Mouse (Mus musculus) heart, adult 9 months (tissue): ENCODE measurements around the gene Gm10320.

Source experiments
- DNase-seq, 2 experiments: peaks; one replicate each; pipeline ENCODE4 v3.0.0; 2022; ENCODE audit warnings: low spot score in 2 of 2

Gene Gm10320

GRCm38 (mm10) chr13:98503601-98504000, 11.8 kb upstream of the Gm10320 start:
- no peak for DNase-seq

GRCm38 (mm10) chr13:98502813-98503341, 11.1 kb upstream of the Gm10320 start:
- peak in 1 of 2 experiments; percentile 10 for DNase-seq

- DNase-seq, result no peak
These were observed 10.5 kb upstream of the Gm10320 start for GRCm38 (mm10) chr13:98502236-98502812.

GRCm38 (mm10) chr13:98501321-98501720, 9.5 kb upstream of the Gm10320 start:
- no peak for DNase-seq

GRCm38 (mm10) chr13:98500471-98501125, 8.8 kb upstream of the Gm10320 start:
- DNase-seq, result no peak

DNA sequence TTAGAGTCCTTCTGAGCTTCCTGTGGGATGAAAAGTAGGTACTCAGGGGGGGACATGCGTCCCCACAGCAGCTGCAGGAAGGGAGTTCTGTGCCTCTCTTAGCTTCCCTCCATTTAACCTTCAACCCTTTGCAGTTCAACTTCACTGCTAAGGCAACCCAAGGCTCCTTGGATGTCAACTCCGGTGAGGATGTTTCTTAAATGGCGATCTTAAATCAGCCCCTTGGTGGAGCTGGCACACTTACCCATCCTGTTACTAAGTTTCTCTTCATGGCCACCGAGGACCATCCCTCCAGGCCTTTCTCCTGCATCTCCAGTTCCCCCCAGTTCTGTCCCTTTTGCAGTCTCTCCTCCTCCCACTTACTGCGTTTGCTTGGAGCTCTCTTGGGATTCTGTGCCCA, 6.8 kb upstream of the Gm10320 start:
- no peak for DNase-seq

GRCm38 (mm10) chr13:98498080-98498479, 6.3 kb upstream of the Gm10320 start:
- no peak for DNase-seq

GRCm38 (mm10) chr13:98496917-98497870, 5.4 kb upstream of the Gm10320 start:
- no peak for DNase-seq

- no peak for DNase-seq
These were observed 2.8 kb upstream of the Gm10320 start for GRCm38 (mm10) chr13:98494492-98495064.

DNA sequence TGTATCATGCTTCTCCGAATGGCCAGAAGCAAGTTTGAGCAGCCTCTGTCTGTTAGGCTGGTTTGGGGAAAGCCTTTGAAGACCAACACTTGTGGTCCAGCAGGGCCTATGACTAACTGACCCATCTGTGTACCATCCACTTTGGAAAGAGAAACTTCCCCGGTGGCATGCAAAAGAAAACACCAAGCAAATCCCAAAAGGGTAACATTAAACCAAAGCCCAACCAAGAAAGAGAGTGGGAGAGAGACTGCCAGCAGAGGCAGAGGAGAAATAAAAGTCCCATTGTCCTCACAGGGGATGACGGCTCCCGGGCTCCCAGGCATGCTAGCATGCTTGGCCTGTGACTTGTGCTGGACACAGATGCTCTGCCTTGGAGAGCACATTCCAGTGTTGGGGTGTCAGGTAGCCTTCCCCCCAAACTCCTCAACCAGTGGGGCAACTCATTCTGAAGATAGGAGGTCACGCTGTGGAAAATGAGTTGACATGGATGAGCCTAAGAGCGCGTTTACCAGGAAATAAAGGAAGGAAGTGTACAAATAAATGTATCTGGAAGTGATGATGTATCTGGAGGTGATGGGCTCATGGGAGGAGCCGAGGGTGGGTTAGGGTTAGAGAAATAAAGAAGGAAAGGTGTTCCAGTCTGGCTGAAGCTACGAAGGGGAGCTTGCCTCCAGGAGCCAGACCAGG, 911 bp upstream of the Gm10320 start:
- DNase-seq, result no peak

GRCm38 (mm10) chr13:98486726-98487125, 5.1 kb downstream of the Gm10320 start:
- no peak for DNase-seq

DNA sequence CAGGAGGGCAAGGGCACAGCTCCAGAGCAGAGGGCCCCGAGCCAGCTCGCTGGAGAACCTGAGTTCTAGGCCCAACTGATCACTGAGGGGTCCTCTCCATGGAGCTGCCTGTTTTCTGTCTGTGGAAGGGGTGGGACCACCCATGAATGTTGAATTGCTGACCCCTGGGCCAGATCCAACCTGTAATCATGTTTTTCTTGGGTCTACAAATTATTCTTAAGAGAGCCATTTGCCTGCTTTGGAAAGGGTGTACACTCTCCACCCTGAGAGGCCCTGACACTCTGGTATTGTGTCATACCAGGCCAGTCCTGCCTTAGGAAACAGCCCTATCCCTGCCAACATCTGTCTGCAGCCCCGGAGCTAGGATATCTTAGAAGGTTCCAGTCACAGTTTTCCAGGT, 5.6 kb downstream of the Gm10320 start:
- DNase-seq, result no peak

- no peak for DNase-seq
These were observed 6.4 kb downstream of the Gm10320 start for GRCm38 (mm10) chr13:98485440-98485839.

- no peak for DNase-seq
These were observed 13.8 kb downstream of the Gm10320 start for GRCm38 (mm10) chr13:98477991-98478390.

DNA sequence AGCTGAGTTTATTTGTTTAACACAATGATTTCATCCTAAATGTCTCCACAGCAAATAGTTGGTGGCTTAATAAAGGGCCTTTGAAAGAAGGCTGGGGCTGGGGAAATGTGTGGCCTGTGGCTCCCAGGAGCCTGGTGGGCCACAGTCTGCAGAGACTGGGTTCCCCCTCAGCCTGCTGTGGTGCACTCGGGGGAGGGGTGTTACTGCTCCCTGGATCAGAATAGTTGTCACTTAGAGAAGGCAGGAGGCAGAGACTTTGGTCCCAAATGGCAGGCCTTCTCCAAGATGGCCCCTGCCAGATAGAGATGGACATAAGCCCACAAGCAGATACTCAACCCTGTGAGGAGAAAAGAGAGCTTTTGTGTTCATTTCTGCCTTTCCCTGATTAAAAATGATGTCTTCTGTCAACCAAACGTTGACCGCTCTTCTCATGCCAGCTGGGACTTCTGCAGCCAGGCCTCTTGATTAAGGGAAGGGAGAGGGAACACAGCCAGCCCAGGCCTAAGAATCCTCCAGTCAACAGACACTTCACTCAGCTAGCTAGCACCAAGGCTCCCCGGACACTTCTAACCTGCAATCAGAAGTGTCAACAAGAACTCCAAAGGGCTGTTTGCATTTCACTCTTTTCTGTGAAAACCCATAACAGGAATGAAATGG, 14.8 kb downstream of the Gm10320 start:
- DNase-seq, result peak in 1 of 2 experiments; percentile 12

- DNase-seq, result no peak
These were observed 15.5 kb downstream of the Gm10320 start for GRCm38 (mm10) chr13:98476175-98476838.

DNA sequence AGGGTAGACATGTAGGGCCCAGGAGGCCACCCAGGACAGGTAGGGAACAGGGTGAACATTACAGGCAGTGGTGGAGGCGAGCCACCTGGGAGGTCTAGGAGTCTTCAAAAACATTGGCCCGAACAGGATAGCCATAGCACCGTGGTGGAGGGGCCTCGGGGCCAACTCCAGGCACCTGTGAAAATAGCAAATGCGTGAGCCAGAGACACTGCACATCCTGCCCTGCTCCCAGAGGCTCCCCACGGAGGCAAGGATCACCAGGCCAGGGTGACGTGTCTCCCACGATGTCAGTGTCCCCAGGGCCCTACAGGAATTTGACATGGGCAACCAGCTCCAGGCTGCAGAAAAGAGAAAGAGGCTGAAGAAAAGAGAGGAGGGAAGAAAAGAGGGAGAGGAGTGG, 16.1 kb downstream of the Gm10320 start:
- no peak for DNase-seq

- peak; percentile 46 to 47 for DNase-seq
These were observed 18.8 kb downstream of the Gm10320 start for GRCm38 (mm10) chr13:98473034-98473433.

DNA sequence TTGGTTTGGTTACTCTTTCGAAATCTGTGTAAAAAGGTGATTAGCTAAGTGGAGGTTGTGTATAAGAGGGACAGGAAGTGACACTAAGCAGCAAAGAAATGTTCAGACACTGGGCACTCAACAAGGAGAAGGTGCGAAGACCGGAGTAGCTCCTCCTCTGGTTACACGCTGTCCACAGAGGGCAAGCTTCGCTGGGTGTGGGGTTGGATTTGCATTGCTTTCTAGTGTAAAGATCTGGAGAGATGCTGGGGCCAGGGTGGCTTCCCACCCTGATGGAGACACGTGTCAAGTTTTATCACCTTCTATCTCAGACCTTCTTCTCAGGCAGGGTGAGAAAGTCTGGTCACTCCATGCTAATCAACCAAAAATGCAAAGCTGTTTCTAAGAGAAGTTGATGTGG, 20.0 kb downstream of the Gm10320 start:
- no peak for DNase-seq

DNA sequence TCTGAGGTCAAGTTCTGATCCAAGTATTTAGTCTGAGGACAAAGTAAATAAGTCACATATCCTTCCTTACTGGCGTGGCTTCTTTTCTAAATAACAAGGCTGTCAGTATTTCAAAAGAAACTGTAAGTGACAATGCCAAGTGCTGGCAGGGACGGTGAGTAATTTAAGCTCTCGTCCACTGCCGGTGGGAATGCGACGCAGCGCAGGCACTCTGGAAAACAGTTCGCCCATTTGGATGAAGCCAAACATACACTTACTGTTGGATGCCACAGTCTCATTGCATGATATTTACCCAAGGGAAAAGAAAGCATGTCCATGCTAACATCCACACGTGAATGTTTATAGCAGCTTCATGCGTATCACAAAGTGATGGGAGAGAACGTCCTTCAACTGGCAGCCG, 21.5 kb downstream of the Gm10320 start:
- no peak for DNase-seq
